Mouse (Mus musculus): ENCODE results near the gene Arhgap10. TPM values are rescaled to one million over a fixed set of nuclear protein-coding genes. Genes with fewer than 3 reads are reported as not detected.

The Arhgap10 gene
- total and polyA plus RNA-seq, 3 experiments = 13.1 to 22.8 TPM; not detected in 1

DNA sequence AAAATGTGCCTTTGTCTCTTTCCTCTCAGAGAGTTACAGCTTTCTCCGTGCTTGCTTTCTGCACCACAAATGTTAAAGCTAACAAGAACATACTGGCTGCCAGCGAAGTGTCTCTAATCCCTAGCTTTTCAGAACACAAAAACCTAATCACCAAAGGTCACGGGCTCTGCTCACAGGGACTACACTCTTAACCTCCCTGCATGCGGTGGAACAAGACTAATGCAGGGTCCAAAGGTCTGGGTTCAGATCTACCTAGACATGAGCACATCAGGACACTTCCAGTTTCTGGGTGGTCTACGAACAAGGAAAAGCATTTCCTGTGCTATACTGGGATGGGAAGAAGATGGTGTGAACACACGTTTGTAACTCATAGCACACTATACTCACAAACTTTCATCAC is 151.8 kb downstream of the Arhgap10 start:
- no peak overlapping the region for H3K9ac ChIP-seq (ENCODE audit: control insufficient read depth, low read depth, low read length, poor library complexity, severe bottlenecking)
- no peaks in the 10 kb centered on the region for H3K9me3 ChIP-seq (replicated peaks; ENCODE audit: insufficient read depth, low read length)
- TF ChIP-seq ZKSCAN1 (IDR thresholded peaks at IDR 0.05; ENCODE audit: low read depth, low read length) (no peak), TAL1 (IDR thresholded peaks at IDR 0.05; ENCODE audit: low read length) (no peak), ZC3H11A (IDR thresholded peaks at IDR 0.05; ENCODE audit: low read depth, low read length) (no peak), JUND (IDR thresholded peaks at IDR 0.05; ENCODE audit: low read depth, low read length) (no peak)
- DNase-seq (ENCODE audit: low read depth, low spot score) = no peak
- peaks cover 2 to 3% of the 10 kb centered on the region in 2 experiments; a peak in 2 of 4 replicates for H3K36me3 ChIP-seq (ENCODE audit: control insufficient read depth in 1 of 2, insufficient read depth in 2 of 2, low read length in 2 of 2)
- H3K27me3 ChIP-seq (ENCODE audit: control insufficient read depth in 1 of 2, insufficient read depth in 2 of 2, low read length in 2 of 2) = no peaks in the 10 kb centered on the region
- no peak overlapping the region for H3K27ac ChIP-seq (ENCODE audit: control insufficient read depth, low read depth, low read length)
- no peak overlapping the region for H3K4me3 ChIP-seq (ENCODE audit: control insufficient read depth in 1 of 2, insufficient read depth in 1 of 2, low read depth in 2 of 2, low read length in 2 of 2)
- no peaks in the 10 kb centered on the region for H3K79me2 ChIP-seq (ENCODE audit: control insufficient read depth, insufficient read depth, low read length, poor library complexity)
- peaks cover 0 to 3% of the 10 kb centered on the region in 2 experiments; a peak in 3 of 4 replicates for H3K4me1 ChIP-seq (ENCODE audit: control insufficient read depth in 1 of 2, insufficient read depth in 2 of 2, low read length in 2 of 2)

DNA sequence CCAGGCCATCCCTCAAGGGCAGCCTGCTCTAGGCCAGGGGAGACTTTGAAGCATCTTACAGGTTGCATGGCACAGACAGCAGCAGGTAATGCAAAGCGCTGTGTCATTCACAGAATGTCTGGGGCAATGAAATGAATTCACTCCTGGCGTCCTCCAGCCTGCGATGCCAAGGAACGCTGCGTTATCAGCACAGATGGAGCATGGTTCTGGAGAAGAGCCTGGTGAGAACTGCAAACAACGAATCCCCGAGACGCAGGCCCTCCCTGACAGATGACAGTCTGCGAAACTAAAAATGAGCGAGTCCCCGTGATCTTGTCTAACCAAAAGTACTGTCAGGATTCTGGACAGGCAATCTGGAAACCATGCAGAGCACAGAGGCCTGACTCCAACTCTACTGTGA is 153.3 kb downstream of the Arhgap10 start:
- no peaks in the 10 kb centered on the region for H3K9me3 ChIP-seq (replicated peaks; ENCODE audit: insufficient read depth, low read length)
- H3K9ac ChIP-seq (ENCODE audit: control insufficient read depth, low read depth, low read length, poor library complexity, severe bottlenecking) = no peak overlapping the region
- H3K4me1 ChIP-seq (ENCODE audit: control insufficient read depth in 1 of 2, insufficient read depth in 2 of 2, low read length in 2 of 2) = peaks cover 0 to 3% of the 10 kb centered on the region in 2 experiments; a peak in 3 of 4 replicates
- peaks cover 2 to 3% of the 10 kb centered on the region in 2 experiments; a peak in 2 of 4 replicates for H3K36me3 ChIP-seq (ENCODE audit: control insufficient read depth in 1 of 2, insufficient read depth in 2 of 2, low read length in 2 of 2)
- no peak overlapping the region for H3K4me3 ChIP-seq (ENCODE audit: control insufficient read depth in 1 of 2, insufficient read depth in 1 of 2, low read depth in 2 of 2, low read length in 2 of 2)
- H3K27ac ChIP-seq (ENCODE audit: control insufficient read depth, low read depth, low read length) = no peak overlapping the region
- no peak for TF ChIP-seq USF2 (IDR thresholded peaks at IDR 0.05; ENCODE audit: borderline replicate concordance in 1 of 2, insufficient read depth in 1 of 2, low read depth in 1 of 2, low read length in 2 of 2)
- no peak for TF ChIP-seq POLR2AphosphoS5 (IDR thresholded peaks at IDR 0.05; ENCODE audit: borderline replicate concordance, low read depth, low read length)
- no peak for TF ChIP-seq ETS1 (IDR thresholded peaks at IDR 0.05; ENCODE audit: low read depth, low read length)
- no peak for TF ChIP-seq GABPA (IDR thresholded peaks at IDR 0.05; ENCODE audit: low read depth, low read length)
- TF ChIP-seq ZNF384 (IDR thresholded peaks at IDR 0.05; ENCODE audit: low read depth, low read length) = no peak
- DNase-seq (ENCODE audit: low read depth, low spot score) = no peak
- no peaks in the 10 kb centered on the region for H3K79me2 ChIP-seq (ENCODE audit: control insufficient read depth, insufficient read depth, low read length, poor library complexity)
- H3K27me3 ChIP-seq (ENCODE audit: control insufficient read depth in 1 of 2, insufficient read depth in 2 of 2, low read length in 2 of 2) = no peaks in the 10 kb centered on the region

DNA sequence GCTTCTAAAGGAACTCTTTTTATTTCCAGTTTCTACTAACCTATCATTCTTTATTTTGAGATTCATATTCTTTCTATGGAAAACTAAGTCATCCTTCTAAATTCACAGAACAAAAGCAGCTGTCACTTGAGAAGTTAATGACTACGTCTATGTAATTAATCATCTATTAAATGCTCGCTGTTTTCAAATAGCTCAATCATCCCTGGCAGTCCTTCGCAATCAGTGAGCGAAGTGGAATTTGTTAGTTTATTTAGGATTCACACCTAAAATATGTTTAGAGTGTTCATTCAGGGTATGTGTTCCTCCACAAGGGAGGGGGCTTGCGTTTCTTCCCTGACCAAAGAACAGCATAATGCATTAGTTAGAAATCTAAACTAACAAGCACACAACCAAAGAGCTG is 156.9 kb downstream of the Arhgap10 start:
- Histone ChIP-seq H3K4me1 (ENCODE audit: control insufficient read depth in 1 of 2, insufficient read depth in 2 of 2, low read length in 2 of 2) (peaks cover 0 to 3% of the 10 kb centered on the region in 2 experiments; a peak in 3 of 4 replicates), H3K9me3 (replicated peaks; ENCODE audit: insufficient read depth, low read length) (no peaks in the 10 kb centered on the region), H3K36me3 (ENCODE audit: control insufficient read depth in 1 of 2, insufficient read depth in 2 of 2, low read length in 2 of 2) (peaks cover 1 to 2% of the 10 kb centered on the region in 2 experiments; a peak in 1 of 4 replicates), H3K4me3 (ENCODE audit: control insufficient read depth in 1 of 2, insufficient read depth in 1 of 2, low read depth in 2 of 2, low read length in 2 of 2) (no peak overlapping the region), H3K9ac (ENCODE audit: control insufficient read depth, low read depth, low read length, poor library complexity, severe bottlenecking) (no peak overlapping the region), H3K79me2 (ENCODE audit: control insufficient read depth, insufficient read depth, low read length, poor library complexity) (no peaks in the 10 kb centered on the region), H3K27me3 (ENCODE audit: control insufficient read depth in 1 of 2, insufficient read depth in 2 of 2, low read length in 2 of 2) (no peaks in the 10 kb centered on the region), H3K27ac (ENCODE audit: control insufficient read depth, low read depth, low read length) (no peak overlapping the region)
- no peak for DNase-seq (ENCODE audit: low read depth, low spot score)
- TF ChIP-seq CHD1 (IDR thresholded peaks at IDR 0.05; ENCODE audit: low read depth, low read length) (no peak), SMC3 (IDR thresholded peaks at IDR 0.05; ENCODE audit: low read depth, low read length) (no peak), UBTF (IDR thresholded peaks at IDR 0.05; ENCODE audit: borderline replicate concordance, insufficient read depth, low read depth, low read length) (no peak)
